Mouse (Mus musculus): ENCODE measurements around the gene Mettl7b.
"Not testable (repeated sequence)": the region's sequence is repeated elsewhere in the genome, so short reads cannot be mapped to it uniquely, and the experiment has no call there.

Mettl7b gene

DNA sequence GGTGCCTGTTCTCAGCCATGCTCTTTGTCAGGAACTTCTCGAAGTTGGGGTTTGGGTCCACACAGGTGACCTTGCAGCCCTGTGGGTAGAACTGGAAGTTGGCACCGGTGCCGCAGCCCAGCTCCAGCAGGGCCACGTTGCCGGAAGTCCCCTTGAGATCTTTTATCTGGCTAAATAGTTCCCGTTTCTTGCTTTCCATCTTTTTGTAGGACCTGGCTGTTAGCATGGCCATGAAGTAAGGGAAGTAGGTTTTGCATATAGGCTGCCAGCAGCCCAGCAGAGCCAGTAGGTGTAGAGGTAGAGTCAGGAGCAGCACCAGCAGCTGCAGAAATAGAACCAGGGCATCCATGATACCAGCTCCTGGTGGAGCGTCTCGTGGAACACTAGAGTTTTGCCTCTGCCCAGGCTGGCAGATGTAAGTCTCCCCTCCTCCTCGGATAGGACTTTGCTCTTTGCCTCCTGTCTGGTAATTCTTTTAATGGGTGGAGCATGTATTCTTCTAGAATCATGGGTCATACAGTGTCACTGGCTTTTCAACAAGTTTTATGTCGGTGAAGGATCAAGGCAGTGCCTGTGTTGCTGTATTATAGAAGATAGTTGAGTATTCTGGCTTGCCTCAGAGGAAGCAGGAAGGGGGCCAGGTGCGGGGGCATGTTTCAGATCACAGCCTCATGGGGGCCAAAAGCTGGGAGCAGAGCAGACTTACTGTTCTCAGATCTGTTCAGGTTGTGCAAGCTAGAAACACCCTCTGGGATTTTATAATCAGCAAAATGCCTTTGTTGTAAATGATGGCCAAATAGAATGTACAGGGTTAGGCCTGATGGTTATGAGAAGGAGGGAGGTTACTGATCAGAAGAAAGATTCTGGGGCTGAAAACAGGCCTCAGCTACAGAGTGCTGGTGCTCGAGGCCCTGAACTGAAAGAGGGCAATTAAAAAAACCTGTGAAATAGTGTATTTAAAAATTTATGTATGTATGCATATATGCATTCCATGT is at the start of gene Mettl7b:
Mettl7b (minus strand) TSS at position 399 of the 995 bp plus-strand sequence.
- in situ Hi-C loops (cut with MboI, MseI) = no loop called here

- in situ Hi-C loops (cut with MboI, MseI) = no loop called here
Measured at GRCm38 (mm10) chr10:129010288-129010841, 49.6 kb upstream of the Mettl7b start, which contains the start of gene Olfr763. Olfr763 (plus strand) TSS chr10:129010791.

DNA sequence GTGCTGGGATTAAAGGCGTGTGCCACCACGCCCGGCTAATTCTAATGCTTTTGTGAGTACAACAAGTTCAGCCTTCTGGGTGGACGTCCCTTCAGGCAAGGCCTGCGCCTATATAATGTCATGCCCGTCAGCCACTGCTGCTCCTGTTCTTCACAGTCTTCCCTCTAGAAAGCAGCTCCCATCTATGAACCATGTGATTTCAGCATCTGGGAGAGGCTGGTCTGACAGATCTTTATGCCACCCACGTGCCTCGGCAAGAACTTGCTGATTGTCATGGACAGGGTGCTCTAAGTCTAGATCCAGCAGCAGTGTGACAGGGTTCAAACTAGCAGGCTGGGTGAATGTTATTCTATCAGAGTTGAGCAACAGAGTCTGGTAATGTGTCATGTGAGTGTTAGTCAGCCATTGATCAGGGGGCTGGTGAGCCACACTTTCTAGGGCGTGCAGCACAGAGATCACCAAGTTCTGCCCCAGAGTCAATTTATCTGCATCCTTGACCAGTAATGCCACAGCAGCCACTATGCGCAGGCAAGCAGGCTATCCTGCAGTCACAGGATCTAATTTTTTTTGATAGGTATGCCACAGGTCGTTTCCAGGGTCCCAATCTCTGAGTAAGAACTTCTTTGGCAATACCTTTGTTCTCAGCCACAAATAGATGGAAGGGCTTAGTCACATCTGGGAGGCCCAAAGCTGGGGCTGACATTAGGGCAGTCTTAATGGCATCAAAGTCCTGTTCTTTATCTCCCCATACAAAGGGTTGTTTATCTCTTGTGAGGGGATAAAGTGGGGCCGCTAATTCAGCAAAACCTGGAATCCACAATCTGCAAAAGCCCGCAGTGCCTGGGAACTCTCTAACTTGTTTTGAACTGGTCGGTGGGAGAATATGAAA is 43.5 kb upstream of the Mettl7b start:
- in situ Hi-C loops (cut with MboI, MseI) = no loop called here

- in situ Hi-C loops (cut with MboI, MseI) = no loop called here
Measured at GRCm38 (mm10) chr10:128996523-128997040, 35.8 kb upstream of the Mettl7b start.

DNA sequence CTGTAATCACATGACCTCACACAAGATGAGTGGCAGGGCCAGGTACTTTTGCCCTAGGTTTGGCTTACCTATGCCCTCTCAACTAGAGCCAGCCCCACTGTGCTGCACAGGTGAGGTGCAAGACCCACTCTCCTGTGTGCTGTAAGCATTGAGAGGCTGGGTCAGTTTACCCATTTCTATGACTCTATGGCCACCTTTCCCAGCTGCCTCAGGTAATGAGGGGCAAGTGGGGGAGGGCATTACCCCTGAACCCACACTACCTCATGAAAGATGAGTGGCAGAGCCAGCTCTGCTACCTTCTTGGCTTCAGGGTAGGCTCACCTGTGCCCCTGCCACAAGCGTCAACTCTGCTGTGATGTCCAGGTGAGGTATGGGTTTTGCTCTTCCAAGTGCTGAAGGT is 35.0 kb upstream of the Mettl7b start:
- in situ Hi-C loops (cut with MboI, MseI) = no loop called here

- in situ Hi-C loops (cut with MboI, MseI) = no loop called here
Measured at GRCm38 (mm10) chr10:128990994-128991393, 30.2 kb upstream of the Mettl7b start.

GRCm38 (mm10) chr10:128990129-128990850 is 29.5 kb upstream of the Mettl7b start:
- in situ Hi-C loops (cut with MboI, MseI) = not testable (repeated sequence)

DNA sequence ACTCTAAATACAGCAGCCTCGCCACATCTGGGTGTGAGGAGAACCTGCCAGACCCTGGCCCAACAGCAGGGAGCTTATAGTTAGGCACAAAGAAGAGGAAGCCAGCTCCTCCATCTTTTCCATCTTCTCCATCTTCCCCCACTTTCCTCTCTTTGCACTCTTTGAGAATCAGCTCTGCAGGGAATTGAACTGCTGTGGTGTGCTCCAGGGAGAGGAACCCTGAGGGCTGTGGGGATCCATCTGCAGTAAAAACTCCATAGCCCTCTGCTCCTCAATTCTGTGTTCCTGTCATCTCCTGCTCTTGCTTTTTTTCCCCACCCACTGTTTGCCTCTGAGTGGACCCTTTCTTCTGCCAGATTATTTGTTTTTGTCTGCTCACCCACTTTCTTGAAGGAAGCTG is 28.3 kb upstream of the Mettl7b start, which contains the start of gene Olfr9:
Olfr9 (plus strand) TSS at position 301 of the 400 bp plus-strand sequence.
- in situ Hi-C loops (cut with MboI, MseI) = not testable (repeated sequence)

DNA sequence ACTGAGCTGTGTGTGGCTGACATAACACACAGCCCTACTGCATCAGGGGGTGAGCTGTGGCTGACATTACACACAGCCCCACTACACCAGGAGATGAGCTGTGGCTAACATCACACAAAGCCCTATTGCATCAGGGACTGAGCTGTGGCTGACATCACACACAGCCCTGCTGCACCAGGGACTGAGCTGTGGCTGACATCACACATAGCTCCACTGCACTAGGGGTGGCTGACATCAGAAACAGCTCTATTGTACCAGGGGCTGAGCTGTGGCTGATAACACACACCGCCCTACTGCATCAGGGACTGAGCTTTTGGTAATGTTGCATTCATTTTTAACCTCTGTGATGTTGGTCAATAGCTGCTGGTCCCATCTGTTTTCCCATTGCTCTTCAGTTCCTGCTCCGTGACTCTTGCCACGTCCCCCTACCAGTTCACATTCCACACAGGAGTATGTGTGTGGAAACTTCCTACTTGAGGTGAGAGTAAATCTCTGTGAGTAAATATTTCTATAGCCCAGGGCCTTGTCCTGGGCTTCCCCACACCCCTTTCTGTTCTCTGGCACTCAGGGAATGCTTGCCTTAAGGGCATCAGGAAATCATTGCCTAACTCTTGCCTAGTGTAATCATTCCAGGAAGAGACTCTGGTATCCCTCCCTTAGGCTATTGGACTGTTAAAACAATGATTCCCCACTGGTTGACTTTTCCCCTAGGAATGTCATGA is 20.0 kb upstream of the Mettl7b start:
- in situ Hi-C loops (cut with MboI, MseI) = no loop called here

- in situ Hi-C loops (cut with MboI, MseI) = loop anchor here (5.0 to 10.0 kb wide), 2 partner anchors 70 to 1953 kb away; no protein-coding TSS in a partner anchor
Measured at GRCm38 (mm10) chr10:128977522-128978114, 16.8 kb upstream of the Mettl7b start.

DNA sequence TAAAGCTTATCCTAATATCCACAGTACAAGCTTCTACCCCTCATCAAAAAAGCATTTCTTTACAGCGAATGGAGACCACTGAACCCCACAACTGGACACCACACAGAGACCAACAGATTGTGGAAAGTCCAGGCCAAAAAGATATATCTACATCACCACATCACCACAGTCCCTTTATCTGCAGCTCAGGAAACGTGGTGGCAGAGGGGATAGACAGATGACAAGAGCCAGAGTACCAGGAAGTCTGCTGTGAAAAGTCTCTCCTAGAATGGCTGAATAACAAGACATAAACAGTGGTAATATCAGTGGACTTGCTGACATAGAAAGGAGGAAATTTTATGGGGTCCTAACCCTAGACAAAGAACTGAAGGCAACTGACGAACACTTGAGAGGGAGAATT is 15.6 kb upstream of the Mettl7b start:
- in situ Hi-C loops (cut with MboI, MseI) = loop anchor here (5.0 to 10.0 kb wide), 2 partner anchors 69 to 1952 kb away; no protein-coding TSS in a partner anchor

GRCm38 (mm10) chr10:128972841-128973240 is 12.1 kb upstream of the Mettl7b start:
- in situ Hi-C loops (cut with MboI, MseI) = loop anchor here (10.0 kb wide), 1 partner anchor 1948 kb away; no protein-coding TSS in a partner anchor

DNA sequence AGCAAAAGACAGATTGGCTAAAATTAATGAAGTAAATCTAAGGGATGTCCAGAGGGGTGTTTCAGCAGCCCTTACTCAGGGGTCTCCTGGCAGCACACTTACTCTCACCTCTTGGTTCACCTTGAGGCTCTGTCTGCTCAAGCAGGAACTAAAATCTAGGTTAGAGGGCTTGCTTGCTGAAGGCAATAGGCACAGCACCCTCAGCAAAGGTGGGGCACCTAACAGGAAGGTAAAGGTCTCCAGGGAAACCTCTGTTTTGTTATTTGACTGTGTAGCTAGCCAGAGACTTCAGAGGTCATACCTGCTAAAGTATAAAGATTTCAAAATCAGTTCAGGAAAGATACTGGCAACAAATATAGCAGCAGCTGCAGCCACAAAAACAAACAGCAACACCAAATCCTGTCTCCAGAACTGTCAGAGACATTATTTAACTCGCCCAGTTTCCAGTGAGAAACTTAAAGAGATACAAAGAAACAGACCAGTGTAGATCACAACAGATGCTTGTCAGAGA is 10.0 kb upstream of the Mettl7b start:
- in situ Hi-C loops (cut with MboI, MseI) = loop anchor here (10.0 kb wide), 1 partner anchor 1946 kb away; no protein-coding TSS in a partner anchor

DNA sequence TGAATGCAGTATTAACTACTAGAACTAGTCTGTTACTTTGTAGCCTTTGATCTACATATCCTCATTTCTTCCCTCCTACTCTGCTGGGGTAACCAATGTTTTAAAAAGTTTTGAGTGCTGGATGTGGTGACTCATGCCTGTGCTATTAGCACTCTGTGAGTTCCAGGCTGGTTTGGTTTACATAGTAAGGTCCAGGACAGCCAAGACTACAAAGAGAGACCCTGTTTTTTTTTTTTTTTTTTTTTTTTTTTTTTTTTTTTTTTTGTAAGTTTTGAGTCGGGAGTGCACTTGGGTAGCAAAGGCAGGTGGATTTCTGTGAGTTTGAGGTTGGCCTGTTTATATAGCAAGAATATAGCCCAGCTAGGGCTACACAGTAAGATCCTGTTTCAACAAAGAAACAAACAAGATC is 7.6 kb upstream of the Mettl7b start:
- in situ Hi-C loops (cut with MboI, MseI) = no loop called here

DNA sequence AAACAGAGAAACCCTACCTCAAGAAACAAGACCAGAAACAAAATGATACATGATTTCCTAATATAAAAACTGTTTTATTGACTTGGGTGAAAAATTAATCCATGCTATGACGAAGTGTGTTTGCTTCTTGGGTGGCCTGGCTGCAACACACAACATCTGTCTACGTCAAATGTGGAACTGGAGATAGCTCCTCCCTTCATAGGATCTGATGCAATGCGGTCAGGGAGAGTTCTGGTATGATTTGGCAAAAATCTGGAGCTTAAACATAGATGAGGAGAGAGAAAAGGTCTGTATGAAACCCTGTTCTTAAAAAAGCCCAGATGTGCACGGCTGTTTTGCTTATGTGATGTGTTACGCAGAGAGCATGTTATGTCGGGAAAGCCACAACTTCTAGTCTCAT is 5.1 kb upstream of the Mettl7b start:
- in situ Hi-C loops (cut with MboI, MseI) = no loop called here

DNA sequence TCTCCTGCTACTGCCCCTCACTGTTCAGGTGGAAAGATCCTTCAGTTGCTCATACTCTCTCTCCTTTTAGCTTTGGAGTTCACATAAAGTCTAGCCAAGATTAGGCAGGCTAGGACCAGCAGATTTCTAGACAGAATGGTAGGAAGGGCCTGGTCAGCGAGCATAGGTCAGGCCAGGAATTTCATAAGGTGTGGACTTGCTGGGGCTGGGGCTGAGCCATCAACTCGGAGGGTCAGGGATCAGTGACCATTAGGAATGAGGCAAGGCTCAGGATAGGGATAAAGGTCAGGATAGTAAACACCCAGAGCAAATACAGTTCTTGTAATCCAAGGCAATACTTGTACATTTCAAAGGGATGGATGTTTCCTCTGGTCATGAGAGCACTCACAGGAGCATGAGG is 4.2 kb upstream of the Mettl7b start:
- in situ Hi-C loops (cut with MboI, MseI) = no loop called here

DNA sequence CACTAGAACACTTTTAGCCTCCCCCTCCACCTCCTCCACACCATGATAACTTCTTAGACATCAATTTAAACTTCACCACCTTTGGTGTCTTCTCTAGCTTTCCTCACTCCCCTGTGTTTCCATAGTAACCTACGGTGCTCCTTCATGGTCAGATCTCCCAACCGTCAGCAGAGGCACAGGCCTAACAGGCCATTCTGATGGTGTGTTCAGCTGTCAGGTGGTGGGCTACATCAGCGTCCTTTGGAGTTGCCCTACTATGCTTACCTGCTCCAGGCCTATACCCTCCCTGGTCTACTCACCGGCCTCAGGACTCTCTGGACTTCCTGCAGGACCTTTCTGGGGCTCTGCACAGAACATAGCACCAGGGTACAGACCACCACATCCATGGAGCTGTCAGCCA is 646 bp downstream of the Mettl7b start:
- in situ Hi-C loops (cut with MboI, MseI) = no loop called here

GRCm38 (mm10) chr10:128958340-128958739 is 2.4 kb downstream of the Mettl7b start:
- in situ Hi-C loops (cut with MboI, MseI) = no loop called here

GRCm38 (mm10) chr10:128950208-128950887 is 10.4 kb downstream of the Mettl7b start:
- in situ Hi-C loops (cut with MboI, MseI) = no loop called here
